Mouse (Mus musculus): ENCODE measurements around the gene Gm20671. TPM values are rescaled to one million over a fixed set of nuclear protein-coding genes. Genes with fewer than 3 reads are reported as not detected.
"Not testable (repeated sequence)": the region's sequence is repeated elsewhere in the genome, so short reads cannot be mapped to it uniquely, and the experiment has no call there.

Gm20671 gene
- polyA plus RNA-seq, 1 experiment from 2014 or later = not detected

DNA sequence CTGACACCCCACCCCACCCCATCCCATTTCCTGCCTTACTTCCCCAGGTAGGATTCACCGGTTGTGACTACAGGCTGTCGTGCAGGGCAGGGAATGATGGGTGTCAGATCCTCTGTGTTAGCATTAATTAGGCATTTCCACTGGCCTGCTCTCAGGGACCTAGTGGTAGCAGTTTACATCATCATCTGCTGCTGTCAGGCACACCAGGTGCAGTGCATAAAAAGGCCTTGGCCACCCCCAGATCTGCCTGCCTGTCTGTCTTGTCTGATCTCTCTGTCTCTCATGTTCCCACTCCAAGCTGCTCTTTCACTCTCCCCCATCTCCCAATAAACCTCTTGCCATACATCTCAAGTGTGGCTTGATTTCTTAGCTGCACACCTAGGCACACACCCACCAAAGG, 75.2 kb downstream of the Gm20671 start:
- H3K4me1 ChIP-seq (replicated peaks) = peaks cover 3% of the 10 kb centered on the region
- WGBS = 52% methylated on average over 2 of the region's 2 CpGs
- no peaks in the 10 kb centered on the region for H3K27me3 ChIP-seq
- H3K4me3 ChIP-seq (replicated peaks) = no peak overlapping the region
- H3K4me2 ChIP-seq = no peak overlapping the region
- no peak overlapping the region for H3K27ac ChIP-seq
- no peak for ATAC-seq (ENCODE audit: insufficient number of reproducible peaks, insufficient read depth, low FRiP score, low TSS enrichment, low read depth)
- no peaks in the 10 kb centered on the region for H3K9me3 ChIP-seq
- no peak overlapping the region for H3K9ac ChIP-seq (replicated peaks)
- H3K36me3 ChIP-seq = 0 out of 2 replicates have a peak, but pooled peaks cover 2% of the 10 kb centered on the region

DNA sequence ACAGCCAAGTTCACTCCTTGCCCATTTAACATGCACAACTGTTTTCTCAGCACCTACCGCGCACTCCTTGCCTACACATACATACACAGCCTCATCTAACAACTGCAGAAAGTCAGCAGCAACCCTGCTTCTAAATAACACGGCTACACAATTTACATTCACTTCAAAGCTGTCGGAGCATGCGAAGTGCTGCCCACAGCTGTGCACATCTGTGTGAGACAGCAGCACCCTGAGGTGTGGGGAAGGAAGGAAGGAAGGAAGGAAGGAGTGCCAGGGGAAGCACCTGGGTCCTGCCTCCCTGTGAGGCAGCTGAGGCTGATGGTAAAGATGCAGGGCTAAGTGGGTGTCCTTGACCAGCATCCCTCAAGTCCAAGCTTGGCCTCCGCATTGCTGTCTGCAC, 78.0 kb downstream of the Gm20671 start:
- H3K27me3 ChIP-seq = no peaks in the 10 kb centered on the region
- 89% methylated on average over 6 of the region's 6 CpGs for WGBS
- H3K36me3 ChIP-seq = no peaks in the 10 kb centered on the region
- no peak overlapping the region for H3K27ac ChIP-seq
- H3K9me3 ChIP-seq = no peaks in the 10 kb centered on the region
- H3K9ac ChIP-seq (replicated peaks) = no peak overlapping the region
- H3K4me1 ChIP-seq (replicated peaks) = peaks cover 14% of the 10 kb centered on the region
- no peak for ATAC-seq (ENCODE audit: insufficient number of reproducible peaks, insufficient read depth, low FRiP score, low TSS enrichment, low read depth)
- no peak overlapping the region for H3K4me3 ChIP-seq (replicated peaks)
- H3K4me2 ChIP-seq = no peak overlapping the region

DNA sequence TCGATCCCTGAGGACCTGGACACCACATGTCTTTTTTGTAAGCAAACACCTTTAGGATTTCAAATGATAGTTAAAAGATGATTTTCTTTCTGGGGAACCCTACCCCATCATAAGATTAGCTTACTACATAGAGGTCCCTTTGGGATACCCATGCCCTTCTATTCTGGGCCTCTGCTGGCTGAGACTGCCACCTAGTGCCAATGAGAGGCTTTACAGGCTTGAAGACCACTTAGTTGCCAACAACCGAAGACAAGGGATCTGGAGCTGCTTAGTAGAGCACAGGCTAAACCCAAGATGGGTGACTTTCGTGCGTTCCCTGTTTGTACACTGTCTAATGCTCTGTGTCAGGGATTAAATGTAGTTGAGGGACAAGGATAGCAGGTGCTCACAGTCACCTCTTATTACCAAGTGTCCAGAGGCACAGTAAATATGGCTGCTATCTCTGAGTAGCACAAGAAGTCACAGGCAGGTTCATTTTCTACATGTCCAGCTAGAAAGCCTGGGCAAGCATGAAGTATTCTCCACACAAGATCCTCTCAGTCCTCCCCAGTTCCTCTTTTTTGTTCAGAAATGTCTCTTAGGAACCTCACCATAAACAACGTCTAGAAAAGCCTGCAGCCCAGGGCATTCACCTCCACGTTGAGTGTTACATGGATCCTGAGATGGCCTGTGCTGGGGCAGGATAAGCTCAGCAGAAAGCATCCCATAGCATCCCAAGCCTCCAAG, 79.1 kb downstream of the Gm20671 start:
- no peak overlapping the region for H3K4me3 ChIP-seq (replicated peaks)
- no peak overlapping the region for H3K27ac ChIP-seq
- no peak overlapping the region for H3K4me2 ChIP-seq
- no peaks in the 10 kb centered on the region for H3K27me3 ChIP-seq
- 0 out of 2 replicates have a peak, but pooled peaks have one; percentile 23 for ATAC-seq (ENCODE audit: insufficient number of reproducible peaks, insufficient read depth, low FRiP score, low TSS enrichment, low read depth)
- WGBS = 59% methylated on average over 6 of the region's 6 CpGs
- peaks cover 14% of the 10 kb centered on the region for H3K4me1 ChIP-seq (replicated peaks)
- no peak overlapping the region for H3K9ac ChIP-seq (replicated peaks)
- H3K36me3 ChIP-seq = no peaks in the 10 kb centered on the region
- H3K9me3 ChIP-seq = no peaks in the 10 kb centered on the region

DNA sequence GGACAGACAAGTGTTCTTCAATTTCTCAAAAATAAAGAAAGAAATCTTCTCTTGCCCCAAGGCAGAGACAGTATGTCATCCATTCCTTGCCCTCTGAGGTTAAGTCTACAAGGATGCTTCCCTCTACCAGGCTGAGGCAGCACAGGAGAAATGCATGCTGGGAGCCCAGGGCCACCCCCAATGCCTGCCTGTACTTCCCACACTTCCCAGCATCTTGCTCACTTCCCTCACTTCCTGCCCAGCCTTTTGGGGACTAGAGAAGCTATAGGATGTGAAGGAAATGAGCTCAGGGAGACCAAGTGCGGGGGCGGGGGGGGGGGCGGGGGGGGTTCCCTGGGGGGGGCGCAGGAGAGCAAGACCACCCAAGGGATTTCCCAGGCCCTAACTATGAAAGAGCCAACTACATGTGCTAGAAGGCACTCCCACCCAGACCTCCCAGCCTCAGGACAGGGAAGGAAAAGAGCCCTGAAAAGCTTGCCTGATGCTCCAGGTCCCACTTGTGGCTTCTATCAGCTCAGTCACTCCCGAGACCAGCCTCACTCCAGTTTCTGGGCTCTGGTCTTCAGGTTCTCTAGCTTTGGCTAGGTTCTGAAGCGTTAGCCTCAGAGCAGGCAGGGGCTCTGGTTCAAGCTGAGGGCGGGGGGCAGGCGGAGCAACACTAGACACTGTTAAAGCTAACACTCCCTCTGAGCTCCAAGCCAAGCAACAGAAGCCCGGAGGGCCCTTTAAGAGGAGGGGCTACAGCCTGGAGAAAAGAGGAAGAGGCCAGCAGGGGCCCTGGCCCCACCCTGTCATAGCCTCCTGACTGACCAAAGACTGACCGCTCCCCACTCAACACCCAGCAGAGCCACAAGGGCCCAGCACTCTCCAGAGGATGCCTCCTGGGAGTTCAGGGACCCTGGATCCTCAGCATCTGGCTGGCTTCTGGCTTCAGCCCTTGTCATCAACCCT, 80.9 kb downstream of the Gm20671 start:
- Histone ChIP-seq H3K4me1 (replicated peaks) (peaks cover 14% of the 10 kb centered on the region), H3K27me3 (no peaks in the 10 kb centered on the region), H3K36me3 (no peaks in the 10 kb centered on the region), H3K4me2 (peak overlapping the region; percentile 51), H3K4me3 (replicated peaks) (peak overlapping the region; percentile 29), H3K27ac (peak overlapping the region; percentile 41), H3K9me3 (no peaks in the 10 kb centered on the region), H3K9ac (replicated peaks) (no peak overlapping the region)
- ATAC-seq (ENCODE audit: insufficient number of reproducible peaks, insufficient read depth, low FRiP score, low TSS enrichment, low read depth) = peak; percentile 75
- WGBS = 2% methylated on average over 6 of the region's 10 CpGs

DNA sequence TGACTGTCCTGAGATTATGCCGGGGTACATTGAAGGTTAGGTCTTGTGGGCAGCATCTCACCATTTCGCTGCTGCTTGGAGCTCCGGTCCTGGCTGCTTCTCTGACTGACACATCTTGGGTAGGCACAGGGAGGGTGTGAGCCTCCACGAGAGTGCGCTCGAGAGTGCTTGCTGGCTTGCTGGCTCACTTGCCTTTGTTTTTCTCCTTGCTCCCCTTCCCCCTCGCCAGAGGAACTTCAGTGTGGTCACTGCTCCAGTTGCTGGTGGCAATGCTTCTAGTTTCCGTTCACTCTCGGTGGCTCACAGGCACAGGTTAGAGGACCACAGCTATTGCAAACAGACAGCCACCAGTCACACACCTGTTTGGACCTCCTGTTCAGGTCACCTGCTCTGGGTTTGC, 84.8 kb downstream of the Gm20671 start:
- no peak overlapping the region for H3K9ac ChIP-seq (replicated peaks)
- ATAC-seq (ENCODE audit: insufficient number of reproducible peaks, insufficient read depth, low FRiP score, low TSS enrichment, low read depth) = no peak
- no peak overlapping the region for H3K27ac ChIP-seq
- no peak overlapping the region for H3K4me2 ChIP-seq
- no peaks in the 10 kb centered on the region for H3K27me3 ChIP-seq
- H3K4me1 ChIP-seq (replicated peaks) = peaks cover 14% of the 10 kb centered on the region
- H3K9me3 ChIP-seq = no peaks in the 10 kb centered on the region
- peaks cover 3% of the 10 kb centered on the region; the same call in 1 of the 2 replicates for H3K36me3 ChIP-seq
- no peak overlapping the region for H3K4me3 ChIP-seq (replicated peaks)
- WGBS = 70% methylated on average over 9 of the region's 9 CpGs

DNA sequence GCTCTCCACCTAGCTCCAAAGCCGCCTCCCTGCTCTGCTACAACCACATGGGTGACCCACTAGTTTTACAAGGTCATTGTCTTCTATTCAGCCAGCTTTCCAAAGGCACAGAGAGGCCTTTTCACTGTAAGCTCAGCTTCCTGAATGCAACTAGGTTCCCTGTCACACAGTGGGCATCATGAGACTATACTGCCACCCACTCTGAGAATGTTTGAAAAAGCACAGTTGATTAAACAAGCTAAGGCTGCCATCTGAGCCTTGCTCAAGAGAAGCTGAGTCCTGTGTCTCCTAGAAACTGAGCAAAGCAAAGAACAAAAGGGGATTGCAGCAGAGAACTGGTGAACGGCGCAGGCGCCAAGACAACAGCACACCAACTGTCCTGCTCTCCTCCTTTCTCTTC, 85.5 kb downstream of the Gm20671 start:
- H3K4me1 ChIP-seq (replicated peaks); H3K4me2 ChIP-seq; H3K4me3 ChIP-seq (replicated peaks); ATAC-seq (ENCODE audit: insufficient number of reproducible peaks, insufficient read depth, low FRiP score, low TSS enrichment, low read depth); H3K9me3 ChIP-seq; H3K27me3 ChIP-seq; H3K27ac ChIP-seq; H3K9ac ChIP-seq (replicated peaks); H3K36me3 ChIP-seq: not testable (repeated sequence)
- WGBS = 90% methylated on average over 4 of the region's 4 CpGs

DNA sequence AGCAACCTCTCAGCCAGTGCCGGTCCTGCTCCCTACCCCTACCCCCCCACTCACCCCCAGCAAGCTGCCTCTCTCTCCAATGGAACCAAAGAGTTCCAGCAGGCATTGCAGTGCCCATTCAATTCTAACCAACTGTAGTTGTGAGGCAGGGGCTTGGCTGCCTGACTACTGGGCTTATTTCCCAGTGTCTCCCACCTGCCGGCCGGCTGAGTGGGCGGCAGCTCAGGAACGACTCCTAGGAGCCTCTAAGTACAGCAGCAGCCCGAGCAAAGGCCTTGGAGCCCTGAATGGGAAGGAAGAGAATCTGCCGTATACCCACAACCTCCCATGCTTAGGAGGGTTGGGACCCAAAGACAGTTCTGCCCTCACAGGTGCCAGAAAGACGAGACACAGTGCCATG, 86.1 kb downstream of the Gm20671 start:
- H3K27me3 ChIP-seq; H3K27ac ChIP-seq; H3K4me3 ChIP-seq (replicated peaks); H3K4me1 ChIP-seq (replicated peaks); H3K4me2 ChIP-seq; H3K9me3 ChIP-seq; H3K36me3 ChIP-seq; ATAC-seq (ENCODE audit: insufficient number of reproducible peaks, insufficient read depth, low FRiP score, low TSS enrichment, low read depth); H3K9ac ChIP-seq (replicated peaks): not testable (repeated sequence)
- 88% methylated on average over 7 of the region's 8 CpGs for WGBS

DNA sequence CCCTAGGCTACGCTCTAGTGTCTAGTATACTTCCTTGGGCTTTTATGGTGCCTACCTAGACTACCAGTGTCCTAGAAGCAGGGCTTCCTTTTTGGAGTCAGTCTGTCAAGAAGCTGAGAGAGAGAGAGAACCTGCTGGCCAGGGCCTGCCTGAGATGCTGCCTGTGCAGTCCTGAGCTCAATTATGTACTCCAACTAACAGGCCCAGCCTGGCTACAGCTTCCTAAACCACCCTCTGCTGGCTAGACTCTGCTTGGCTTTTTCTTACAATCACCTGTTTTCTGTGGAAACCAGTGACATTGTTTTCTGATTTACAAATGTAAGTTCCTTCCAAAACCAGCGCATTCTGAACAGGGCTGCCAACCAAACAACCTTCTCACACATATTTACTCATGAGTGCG, 86.8 kb downstream of the Gm20671 start:
- H3K27ac ChIP-seq = no peak overlapping the region
- WGBS = 92% methylated on average over 3 of the region's 3 CpGs
- no peak overlapping the region for H3K9ac ChIP-seq (replicated peaks)
- H3K4me3 ChIP-seq (replicated peaks) = no peak overlapping the region
- peaks cover 10% of the 10 kb centered on the region; the same call in 1 of the 2 replicates for H3K36me3 ChIP-seq
- no peaks in the 10 kb centered on the region for H3K9me3 ChIP-seq
- no peak overlapping the region for H3K4me2 ChIP-seq
- H3K4me1 ChIP-seq (replicated peaks) = no peaks in the 10 kb centered on the region
- ATAC-seq (ENCODE audit: insufficient number of reproducible peaks, insufficient read depth, low FRiP score, low TSS enrichment, low read depth) = no peak
- no peaks in the 10 kb centered on the region for H3K27me3 ChIP-seq

DNA sequence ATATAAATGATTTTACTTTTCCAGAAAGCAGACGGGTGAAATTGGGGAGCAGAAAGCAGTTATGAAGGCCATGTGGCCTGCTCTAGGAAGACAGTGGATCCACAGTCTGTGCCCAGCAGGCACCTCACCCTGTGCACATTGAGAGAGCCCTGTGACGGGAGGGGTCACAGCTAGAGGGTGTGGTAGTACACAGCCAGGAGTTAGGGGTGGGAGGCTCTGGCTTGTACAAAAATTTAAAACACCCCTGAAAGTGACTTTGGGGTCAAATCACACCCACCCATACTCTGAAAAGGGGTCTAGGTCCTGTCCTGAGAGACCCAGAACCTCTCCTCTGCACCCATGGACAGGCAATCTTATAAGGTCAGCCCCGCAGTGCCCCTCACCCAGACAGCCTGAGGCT, 90.1 kb downstream of the Gm20671 start:
- 91% methylated on average over 3 of the region's 3 CpGs for WGBS
- H3K4me2 ChIP-seq; H3K27me3 ChIP-seq; ATAC-seq (ENCODE audit: insufficient number of reproducible peaks, insufficient read depth, low FRiP score, low TSS enrichment, low read depth); H3K4me3 ChIP-seq (replicated peaks); H3K27ac ChIP-seq; H3K9ac ChIP-seq (replicated peaks); H3K9me3 ChIP-seq; H3K4me1 ChIP-seq (replicated peaks): not testable (repeated sequence)
- peaks cover 23% of the 10 kb centered on the region; the same call in 1 of the 2 replicates for H3K36me3 ChIP-seq

DNA sequence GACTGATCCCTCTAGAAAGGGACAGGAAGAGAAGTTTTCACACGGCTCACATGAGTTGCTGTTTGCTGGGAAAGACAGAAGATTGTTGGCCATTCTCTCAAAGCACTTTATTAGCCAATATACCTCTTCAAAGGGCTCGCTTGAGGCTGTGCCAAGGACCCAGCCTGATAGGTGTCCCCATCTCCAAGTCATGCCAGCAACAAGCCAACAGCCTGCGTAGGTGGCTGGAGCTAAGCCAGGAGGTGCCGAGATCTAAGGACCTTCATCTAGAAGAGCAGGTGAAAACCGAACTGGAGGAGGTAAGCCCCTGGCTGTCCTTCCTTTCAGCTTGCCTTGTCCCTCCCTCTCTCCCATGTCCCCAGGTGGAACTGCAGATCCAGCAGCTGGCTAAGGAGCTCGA, 91.1 kb downstream of the Gm20671 start:
- Histone ChIP-seq H3K27me3 (no peaks in the 10 kb centered on the region), H3K4me3 (replicated peaks) (no peak overlapping the region), H3K9me3 (no peaks in the 10 kb centered on the region; the same call in 1 of the 2 replicates), H3K4me2 (no peak overlapping the region), H3K27ac (no peak overlapping the region), H3K9ac (replicated peaks) (no peak overlapping the region), H3K36me3 (peaks cover 23% of the 10 kb centered on the region; the same call in 1 of the 2 replicates), H3K4me1 (replicated peaks) (no peaks in the 10 kb centered on the region)
- ATAC-seq (ENCODE audit: insufficient number of reproducible peaks, insufficient read depth, low FRiP score, low TSS enrichment, low read depth) = no peak
- 88% methylated on average over 6 of the region's 6 CpGs for WGBS

DNA sequence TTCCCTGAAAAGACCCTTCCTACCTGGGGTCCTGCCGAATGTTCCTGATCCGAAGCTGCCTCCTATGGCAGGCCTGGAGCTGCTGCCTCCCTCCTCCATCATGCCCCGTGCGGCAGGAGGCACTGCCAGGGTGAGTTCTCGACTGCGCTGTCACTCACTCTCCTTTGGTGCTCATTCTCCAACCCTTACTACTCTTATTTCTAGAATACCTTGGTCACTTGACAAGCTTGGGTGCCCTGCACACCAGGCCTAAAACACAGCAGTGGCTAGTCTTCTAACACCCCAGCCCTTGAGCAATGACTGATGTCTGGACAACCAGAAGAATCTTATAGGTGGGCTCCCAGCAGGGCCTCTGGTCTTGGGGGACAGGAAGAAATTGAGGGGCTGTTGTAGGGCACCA, 93.0 kb downstream of the Gm20671 start:
- peaks cover 23% of the 10 kb centered on the region; the same call in 1 of the 2 replicates for H3K36me3 ChIP-seq
- H3K27ac ChIP-seq; H3K4me1 ChIP-seq (replicated peaks); H3K9me3 ChIP-seq; H3K9ac ChIP-seq (replicated peaks); H3K4me2 ChIP-seq; H3K4me3 ChIP-seq (replicated peaks); H3K27me3 ChIP-seq: not testable (repeated sequence)
- 93% methylated on average over 6 of the region's 6 CpGs for WGBS
- ATAC-seq (ENCODE audit: insufficient number of reproducible peaks, insufficient read depth, low FRiP score, low TSS enrichment, low read depth) = peak; percentile 68; the same call in 1 of the 2 replicates
